Mouse (Mus musculus): ENCODE measurements around the gene Phc2. TPM values are rescaled to one million over a fixed set of nuclear protein-coding genes. Genes with fewer than 3 reads are reported as not detected.

The Phc2 gene
- polyA plus RNA-seq, 1 experiment = 64.6 TPM

DNA sequence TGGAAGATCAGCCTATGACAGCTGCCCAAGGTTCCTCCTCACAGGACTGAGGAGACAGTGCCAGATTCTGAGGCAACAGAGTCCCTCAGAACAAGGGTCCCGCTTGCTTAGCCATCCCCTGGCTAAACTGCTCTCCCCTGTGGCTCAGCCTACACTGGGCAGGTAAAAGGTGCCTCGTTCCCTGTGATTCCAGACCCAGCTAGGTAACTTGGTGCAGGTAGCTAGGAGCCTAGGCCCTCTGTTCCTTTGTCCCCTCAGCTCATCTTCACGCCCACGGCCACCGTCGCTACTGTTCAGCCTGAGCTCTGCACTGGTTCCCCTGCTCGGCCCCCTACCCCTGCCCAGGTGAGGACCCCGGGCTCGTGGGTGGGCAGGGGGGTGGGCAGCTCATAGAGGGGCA lies 56.3 kb downstream of the Phc2 start:
- Histone ChIP-seq H3K27me3 (replicated peaks; ENCODE audit: control insufficient read depth, insufficient read depth, low read length) (no peaks in the 10 kb centered on the region), H3K4me3 (ENCODE audit: insufficient read depth, low read depth, low read length) (no peak overlapping the region), H3K27ac (ENCODE audit: insufficient read depth, low read depth, low read length) (no peak overlapping the region), H3K36me3 (ENCODE audit: control insufficient read depth, insufficient read depth, low read length) (no peaks in the 10 kb centered on the region), H3K4me1 (ENCODE audit: control insufficient read depth, insufficient read depth, low read length) (no peaks in the 10 kb centered on the region)
- TF ChIP-seq CTCF (conservative IDR thresholded peaks at IDR 0.05; ENCODE audit: insufficient read depth, insufficient read length, low read depth, low read length) (no peak), POLR2A (IDR thresholded peaks at IDR 0.05; ENCODE audit: low read depth, low read length) (no peak)
- whole genome bisulfite sequencing = 76% methylated on average over 9 of the region's 9 CpGs
- DNase-seq = no peak

GRCm38 (mm10) chr4:128711455-128712135 lies 57.1 kb downstream of the Phc2 start:
- peak overlapping the region; percentile 47 for H3K4me3 ChIP-seq (ENCODE audit: insufficient read depth, low read depth, low read length)
- H3K27me3 ChIP-seq (replicated peaks; ENCODE audit: control insufficient read depth, insufficient read depth, low read length) = no peaks in the 10 kb centered on the region
- peak overlapping the region; percentile 21 for H3K27ac ChIP-seq (ENCODE audit: insufficient read depth, low read depth, low read length)
- DNase-seq = peak; percentile 95
- no peaks in the 10 kb centered on the region for H3K4me1 ChIP-seq (ENCODE audit: control insufficient read depth, insufficient read depth, low read length)
- no peaks in the 10 kb centered on the region for H3K36me3 ChIP-seq (ENCODE audit: control insufficient read depth, insufficient read depth, low read length)
- TF ChIP-seq POLR2A (IDR thresholded peaks at IDR 0.05; ENCODE audit: low read depth, low read length) = no peak
- TF ChIP-seq CTCF (conservative IDR thresholded peaks at IDR 0.05; ENCODE audit: insufficient read depth, insufficient read length, low read depth, low read length) = peak; percentile 100
- WGBS = 9% methylated on average over 24 of the region's 24 CpGs

DNA sequence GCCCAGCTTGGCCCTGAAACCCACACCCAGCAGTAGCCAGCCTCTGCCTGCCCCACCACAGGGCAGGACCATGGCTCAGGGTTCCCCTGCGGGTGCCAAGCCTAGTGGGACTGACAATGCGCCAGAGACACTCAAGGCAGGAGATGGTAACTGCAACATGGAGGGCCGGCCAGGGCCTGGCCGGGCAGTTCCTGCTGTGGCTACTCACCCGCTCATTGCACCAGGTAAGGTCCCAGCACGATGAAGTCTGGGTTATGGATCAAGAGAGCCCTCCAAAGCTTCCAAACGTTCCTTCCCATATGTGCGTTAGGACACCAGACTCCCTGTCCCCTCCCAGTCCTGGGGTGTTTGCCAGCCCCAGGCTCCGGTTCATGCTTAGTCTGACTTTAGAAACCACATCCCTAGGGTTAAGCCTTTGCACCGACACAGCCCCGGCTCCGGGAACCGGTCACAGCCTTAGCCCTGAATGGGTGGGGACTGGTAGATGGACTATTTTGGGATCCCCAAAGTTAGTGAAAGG lies 57.7 kb downstream of the Phc2 start:
- Histone ChIP-seq H3K27ac (ENCODE audit: insufficient read depth, low read depth, low read length) (peak overlapping the region; percentile 21), H3K4me1 (ENCODE audit: control insufficient read depth, insufficient read depth, low read length) (no peaks in the 10 kb centered on the region), H3K4me3 (ENCODE audit: insufficient read depth, low read depth, low read length) (peak overlapping the region; percentile 47; the same call in 1 of the 2 replicates), H3K27me3 (replicated peaks; ENCODE audit: control insufficient read depth, insufficient read depth, low read length) (no peaks in the 10 kb centered on the region), H3K36me3 (ENCODE audit: control insufficient read depth, insufficient read depth, low read length) (no peaks in the 10 kb centered on the region)
- 51% methylated on average over 13 of the region's 13 CpGs for WGBS
- no peak for TF ChIP-seq CTCF (conservative IDR thresholded peaks at IDR 0.05; ENCODE audit: insufficient read depth, insufficient read length, low read depth, low read length)
- TF ChIP-seq POLR2A (IDR thresholded peaks at IDR 0.05; ENCODE audit: low read depth, low read length) = no peak
- DNase-seq = peak; percentile 38

GRCm38 (mm10) chr4:128712941-128713340 lies 58.4 kb downstream of the Phc2 start:
- Histone ChIP-seq H3K27me3 (replicated peaks; ENCODE audit: control insufficient read depth, insufficient read depth, low read length) (no peaks in the 10 kb centered on the region), H3K4me1 (ENCODE audit: control insufficient read depth, insufficient read depth, low read length) (no peaks in the 10 kb centered on the region), H3K27ac (ENCODE audit: insufficient read depth, low read depth, low read length) (no peak overlapping the region), H3K4me3 (ENCODE audit: insufficient read depth, low read depth, low read length) (no peak overlapping the region), H3K36me3 (ENCODE audit: control insufficient read depth, insufficient read depth, low read length) (no peaks in the 10 kb centered on the region)
- no peak for DNase-seq
- no peak for TF ChIP-seq CTCF (conservative IDR thresholded peaks at IDR 0.05; ENCODE audit: insufficient read depth, insufficient read length, low read depth, low read length)
- TF ChIP-seq POLR2A (IDR thresholded peaks at IDR 0.05; ENCODE audit: low read depth, low read length) = no peak
- WGBS = 92% methylated on average over 6 of the region's 6 CpGs

- Histone ChIP-seq H3K27me3 (replicated peaks; ENCODE audit: control insufficient read depth, insufficient read depth, low read length) (no peaks in the 10 kb centered on the region), H3K4me1 (ENCODE audit: control insufficient read depth, insufficient read depth, low read length) (peaks cover 5% of the 10 kb centered on the region), H3K4me3 (ENCODE audit: insufficient read depth, low read depth, low read length) (no peak overlapping the region), H3K27ac (ENCODE audit: insufficient read depth, low read depth, low read length) (no peak overlapping the region), H3K36me3 (ENCODE audit: control insufficient read depth, insufficient read depth, low read length) (no peaks in the 10 kb centered on the region)
- DNase-seq = no peak
- WGBS = 64% methylated on average over 14 of the region's 14 CpGs
- no peak for TF ChIP-seq CTCF (conservative IDR thresholded peaks at IDR 0.05; ENCODE audit: insufficient read depth, insufficient read length, low read depth, low read length)
- no peak for TF ChIP-seq POLR2A (IDR thresholded peaks at IDR 0.05; ENCODE audit: low read depth, low read length)
Observed at GRCm38 (mm10) chr4:128715241-128716204, 61.0 kb downstream of the Phc2 start.

- no peak for DNase-seq
- TF ChIP-seq POLR2A (IDR thresholded peaks at IDR 0.05; ENCODE audit: low read depth, low read length) (no peak), CTCF (conservative IDR thresholded peaks at IDR 0.05; ENCODE audit: insufficient read depth, insufficient read length, low read depth, low read length) (no peak)
- H3K27me3 ChIP-seq (replicated peaks; ENCODE audit: control insufficient read depth, insufficient read depth, low read length) = no peaks in the 10 kb centered on the region
- H3K36me3 ChIP-seq (ENCODE audit: control insufficient read depth, insufficient read depth, low read length) = no peaks in the 10 kb centered on the region
- 57% methylated on average over 4 of the region's 4 CpGs for WGBS
- H3K27ac ChIP-seq (ENCODE audit: insufficient read depth, low read depth, low read length) = no peak overlapping the region
- H3K4me1 ChIP-seq (ENCODE audit: control insufficient read depth, insufficient read depth, low read length) = peaks cover 5% of the 10 kb centered on the region
- no peak overlapping the region for H3K4me3 ChIP-seq (ENCODE audit: insufficient read depth, low read depth, low read length)
Observed at GRCm38 (mm10) chr4:128716279-128716678, 61.8 kb downstream of the Phc2 start.

DNA sequence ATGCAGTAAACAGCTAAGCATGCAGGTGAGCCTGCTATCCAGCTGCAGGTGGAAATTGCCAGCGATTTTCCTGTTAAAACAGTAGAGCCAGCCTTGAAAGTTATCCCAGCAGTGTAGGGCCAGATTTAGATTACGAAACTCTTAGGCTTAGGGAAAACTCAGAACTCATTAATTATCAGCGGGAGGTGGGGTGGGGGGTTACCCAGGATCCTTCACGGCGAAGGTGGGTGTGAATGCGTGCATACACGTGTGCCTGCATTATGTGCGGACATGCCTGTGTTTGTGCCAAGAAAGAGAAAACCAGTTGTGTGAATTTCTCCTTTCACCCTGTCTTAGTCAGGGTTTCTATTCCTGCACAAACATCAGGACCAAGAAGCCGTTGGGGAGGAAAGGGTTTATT lies 62.2 kb downstream of the Phc2 start:
- no peak for DNase-seq
- no peak overlapping the region for H3K27ac ChIP-seq (ENCODE audit: insufficient read depth, low read depth, low read length)
- no peaks in the 10 kb centered on the region for H3K27me3 ChIP-seq (replicated peaks; ENCODE audit: control insufficient read depth, insufficient read depth, low read length)
- WGBS = 67% methylated on average over 9 of the region's 9 CpGs
- H3K4me3 ChIP-seq (ENCODE audit: insufficient read depth, low read depth, low read length) = no peak overlapping the region
- H3K4me1 ChIP-seq (ENCODE audit: control insufficient read depth, insufficient read depth, low read length) = peaks cover 5% of the 10 kb centered on the region
- TF ChIP-seq POLR2A (IDR thresholded peaks at IDR 0.05; ENCODE audit: low read depth, low read length) (no peak), CTCF (conservative IDR thresholded peaks at IDR 0.05; ENCODE audit: insufficient read depth, insufficient read length, low read depth, low read length) (no peak)
- no peaks in the 10 kb centered on the region for H3K36me3 ChIP-seq (ENCODE audit: control insufficient read depth, insufficient read depth, low read length)

All from kidney, adult 2 months (tissue).